Mouse (Mus musculus) embryonic facial prominence, embryonic 10.5 days (tissue): Measurements from ENCODE around the gene Esrrg. TPM values are rescaled to one million over a fixed set of nuclear protein-coding genes. Genes with fewer than 3 reads are reported as not detected.
A peak's percentile ranks its signal among the peaks of the same experiment; 100 is the strongest.

Source experiments
- DNase-seq: peaks from one replicate; pipeline ENCODE4 v3.0.0-alpha.2; 2017; ENCODE audit warnings: low spot score
- H3K27ac ChIP-seq: fragments of 300-500 bp; sonication (generic); replicated peaks from 2 replicates; pipeline ENCODE4 v1.5.1; 2016; ENCODE audit warnings: mild to moderate bottlenecking
- H3K27me3 ChIP-seq: fragments of 300-500 bp; sonication (generic); replicated peaks from 2 replicates; pipeline ENCODE4 v1.6.1; 2016; ENCODE audit warnings: low read depth, mild to moderate bottlenecking; ENCODE audit not compliant: poor library complexity, severe bottlenecking
- H3K36me3 ChIP-seq: fragments of 300-500 bp; sonication (generic); replicated peaks from 2 replicates; pipeline ENCODE4 v1.6.1; 2016; ENCODE audit warnings: mild to moderate bottlenecking, moderate library complexity
- H3K4me1 ChIP-seq: fragments of 300-500 bp; sonication (generic); 2 replicates; pipeline ENCODE4 v1.6.1; 2016
- H3K4me3 ChIP-seq: fragments of 300-500 bp; sonication (generic); 2 replicates; pipeline ENCODE4 v1.5.1; 2016; ENCODE audit warnings: mild to moderate bottlenecking, moderate library complexity
- H3K9me3 ChIP-seq: fragments of 300-500 bp; sonication (generic); 2 replicates; pipeline ENCODE4 v1.6.1; 2016; ENCODE audit warnings: mild to moderate bottlenecking
- WGBS: fragments of 180-500 bp; shearing (Covaris S2); methylation state at CpG from one replicate; pipeline ENCODE4 v1.1.7; 2016; 5-methylcytosine and 5-hydroxymethylcytosine counted together
- polyA plus RNA-seq: library from polyadenylated mRNA; unstranded; fragments of >200 nt; fragmentation: Nextera tagmentation; extraction: Ambion mirVana; gene quantifications from 2 replicates; pipeline ENCODE4 v1.2.1, GENCODE M21; 2016

Esrrg gene
- polyA plus RNA-seq, 1 experiment from 2014 or later: 1.1 TPM

- DNase-seq: no peak
- WGBS: 86% methylated on average over 4 of the region's 4 CpGs
- Histone ChIP-seq H3K4me3 (no peak overlapping the region), H3K4me1 (no peaks in the 10 kb centered on the region), H3K27ac (no peak overlapping the region), H3K27me3 (no peaks in the 10 kb centered on the region), H3K36me3 (no peaks in the 10 kb centered on the region), H3K9me3 (no peaks in the 10 kb centered on the region)
Observed at GRCm38 (mm10) chr1:187763451-187763755, 154.8 kb downstream of the Esrrg start.

GRCm38 (mm10) chr1:187763821-187764220 is 155.2 kb downstream of the Esrrg start:
- no peak overlapping the region for H3K4me3 ChIP-seq
- 77% methylated on average over 3 of the region's 3 CpGs for WGBS
- no peak for DNase-seq
- H3K36me3 ChIP-seq: no peaks in the 10 kb centered on the region
- H3K27me3 ChIP-seq: no peaks in the 10 kb centered on the region
- no peak overlapping the region for H3K27ac ChIP-seq
- H3K9me3 ChIP-seq: no peaks in the 10 kb centered on the region
- H3K4me1 ChIP-seq: no peaks in the 10 kb centered on the region

- no peak for DNase-seq
- WGBS: 86% methylated on average over 5 of the region's 5 CpGs
- H3K4me3 ChIP-seq: no peak overlapping the region
- H3K4me1 ChIP-seq: no peaks in the 10 kb centered on the region
- no peaks in the 10 kb centered on the region for H3K27me3 ChIP-seq
- no peaks in the 10 kb centered on the region for H3K9me3 ChIP-seq
- H3K27ac ChIP-seq: no peak overlapping the region
- H3K36me3 ChIP-seq: no peaks in the 10 kb centered on the region
Observed at GRCm38 (mm10) chr1:187765577-187765976, 157.0 kb downstream of the Esrrg start.

- Histone ChIP-seq H3K9me3 (no peaks in the 10 kb centered on the region), H3K4me1 (no peaks in the 10 kb centered on the region), H3K4me3 (no peak overlapping the region), H3K36me3 (no peaks in the 10 kb centered on the region), H3K27me3 (no peaks in the 10 kb centered on the region), H3K27ac (no peak overlapping the region)
- DNase-seq: no peak
- WGBS: 85% methylated on average over 2 of the region's 2 CpGs
Observed at GRCm38 (mm10) chr1:187767355-187767754, 158.8 kb downstream of the Esrrg start.

GRCm38 (mm10) chr1:187770234-187770633 is 161.6 kb downstream of the Esrrg start:
- Histone ChIP-seq H3K27ac (no peak overlapping the region), H3K4me3 (no peak overlapping the region), H3K4me1 (no peaks in the 10 kb centered on the region), H3K9me3 (no peaks in the 10 kb centered on the region), H3K36me3 (no peaks in the 10 kb centered on the region), H3K27me3 (no peaks in the 10 kb centered on the region)
- WGBS: 87% methylated on average over 3 of the region's 3 CpGs
- DNase-seq: no peak

- H3K4me3 ChIP-seq: no peak overlapping the region
- 70% methylated on average over 4 of the region's 4 CpGs for WGBS
- no peak for DNase-seq
- no peak overlapping the region for H3K27ac ChIP-seq
- no peaks in the 10 kb centered on the region for H3K9me3 ChIP-seq
- H3K4me1 ChIP-seq: no peaks in the 10 kb centered on the region
- H3K36me3 ChIP-seq: no peaks in the 10 kb centered on the region
- H3K27me3 ChIP-seq: no peaks in the 10 kb centered on the region
Observed at GRCm38 (mm10) chr1:187771067-187771466, 162.5 kb downstream of the Esrrg start.

GRCm38 (mm10) chr1:187779589-187780178 is 171.1 kb downstream of the Esrrg start:
- WGBS: 51% methylated on average over 10 of the region's 10 CpGs
- no peak overlapping the region for H3K4me3 ChIP-seq
- no peaks in the 10 kb centered on the region for H3K36me3 ChIP-seq
- peak; percentile 37 for DNase-seq
- H3K27me3 ChIP-seq: no peaks in the 10 kb centered on the region
- H3K27ac ChIP-seq: no peak overlapping the region; the same call in 1 of the 2 replicates
- peaks cover 7% of the 10 kb centered on the region; the same call in 1 of the 2 replicates for H3K9me3 ChIP-seq
- H3K4me1 ChIP-seq: no peaks in the 10 kb centered on the region; the same call in 1 of the 2 replicates

- WGBS: 83% methylated on average over 4 of the region's 4 CpGs
- H3K9me3 ChIP-seq: no peaks in the 10 kb centered on the region
- H3K36me3 ChIP-seq: no peaks in the 10 kb centered on the region
- H3K4me3 ChIP-seq: no peak overlapping the region
- peaks cover 10% of the 10 kb centered on the region for H3K4me1 ChIP-seq
- DNase-seq: no peak
- no peaks in the 10 kb centered on the region for H3K27me3 ChIP-seq
- H3K27ac ChIP-seq: no peak overlapping the region
Observed at GRCm38 (mm10) chr1:187785226-187785625, 176.6 kb downstream of the Esrrg start.

GRCm38 (mm10) chr1:187787055-187788016 is 178.7 kb downstream of the Esrrg start:
- 42% methylated on average over 7 of the region's 7 CpGs for WGBS
- Histone ChIP-seq H3K27ac (no peak overlapping the region), H3K9me3 (no peaks in the 10 kb centered on the region), H3K36me3 (no peaks in the 10 kb centered on the region), H3K27me3 (no peaks in the 10 kb centered on the region), H3K4me3 (no peak overlapping the region), H3K4me1 (peaks cover 10% of the 10 kb centered on the region)
- no peak for DNase-seq

GRCm38 (mm10) chr1:187794240-187794930 is 185.8 kb downstream of the Esrrg start:
- H3K9me3 ChIP-seq: no peaks in the 10 kb centered on the region
- DNase-seq: no peak
- no peak overlapping the region for H3K27ac ChIP-seq
- no peak overlapping the region for H3K4me3 ChIP-seq
- peaks cover 10% of the 10 kb centered on the region; the same call in 1 of the 2 replicates for H3K4me1 ChIP-seq
- no peaks in the 10 kb centered on the region for H3K27me3 ChIP-seq
- H3K36me3 ChIP-seq: no peaks in the 10 kb centered on the region
- 86% methylated on average over 5 of the region's 5 CpGs for WGBS

- Histone ChIP-seq H3K27me3 (no peaks in the 10 kb centered on the region), H3K36me3 (no peaks in the 10 kb centered on the region), H3K4me1 (peaks cover 10% of the 10 kb centered on the region; the same call in 1 of the 2 replicates), H3K9me3 (no peaks in the 10 kb centered on the region), H3K4me3 (no peak overlapping the region), H3K27ac (no peak overlapping the region)
- 87% methylated on average over 3 of the region's 3 CpGs for WGBS
- DNase-seq: no peak
Observed at GRCm38 (mm10) chr1:187795551-187795950, 187.0 kb downstream of the Esrrg start.

- H3K36me3 ChIP-seq: no peaks in the 10 kb centered on the region
- H3K4me1 ChIP-seq: peaks cover 25% of the 10 kb centered on the region
- no peaks in the 10 kb centered on the region for H3K9me3 ChIP-seq
- H3K27ac ChIP-seq: no peak overlapping the region
- no peak for DNase-seq
- H3K4me3 ChIP-seq: no peak overlapping the region
- WGBS: 89% methylated on average over 7 of the region's 7 CpGs
- no peaks in the 10 kb centered on the region for H3K27me3 ChIP-seq
Observed at GRCm38 (mm10) chr1:187799300-187799699, 190.7 kb downstream of the Esrrg start.
